Mouse (Mus musculus) hindbrain, embryonic 11.5 days (tissue): ENCODE data around the gene Hsd3b4. TPM values are rescaled to one million over a fixed set of nuclear protein-coding genes. Genes with fewer than 3 reads are reported as not detected.
"Not testable (repeated sequence)": the region's sequence is repeated elsewhere in the genome, so short reads cannot be mapped to it uniquely, and the experiment has no call there.

Source experiments
- ATAC-seq: fragments of 200-750 bp; cut with Nextera tagmentation; 2 replicates; pipeline ENCODE4 v1.8.0; 2017; ENCODE audit warnings: mild to moderate bottlenecking, moderate TSS enrichment, moderate library complexity; ENCODE audit not compliant: low FRiP score
- DNase-seq: peaks from one replicate; pipeline ENCODE4 v3.0.0-alpha.2; 2015; ENCODE audit warnings: low spot score
- H3K27ac ChIP-seq: fragments of 300-500 bp; sonication (generic); 2 replicates; pipeline ENCODE4 v1.5.1; 2014; ENCODE audit warnings: mild to moderate bottlenecking, low read depth, low read length
- H3K27me3 ChIP-seq: fragments of 300-500 bp; sonication (generic); 2 replicates; pipeline ENCODE4 v1.6.1; 2014; ENCODE audit warnings: mild to moderate bottlenecking, low read length, moderate library complexity, mixed read lengths; ENCODE audit not compliant: control insufficient read depth, insufficient read depth
- H3K36me3 ChIP-seq: fragments of 300-500 bp; sonication (generic); 2 replicates; pipeline ENCODE4 v1.6.1; 2014; ENCODE audit warnings: mild to moderate bottlenecking, low read length, moderate library complexity, mixed read lengths; ENCODE audit not compliant: control insufficient read depth, insufficient read depth
- H3K4me1 ChIP-seq: fragments of 300-500 bp; sonication (generic); replicated peaks from 2 replicates; pipeline ENCODE4 v1.6.1; 2014; ENCODE audit warnings: low read length, mixed read lengths; ENCODE audit not compliant: control insufficient read depth, insufficient read depth
- H3K4me2 ChIP-seq: fragments of 300-500 bp; sonication (generic); replicated peaks from 2 replicates; pipeline ENCODE4 v1.6.1; 2014; ENCODE audit warnings: mild to moderate bottlenecking, low read depth, low read length
- H3K4me3 ChIP-seq: fragments of 300-500 bp; sonication (generic); 2 replicates; pipeline ENCODE4 v1.5.1; 2014; ENCODE audit warnings: low read depth, low read length
- H3K9ac ChIP-seq: fragments of 300-500 bp; sonication (generic); 2 replicates; pipeline ENCODE4 v1.6.1; 2014; ENCODE audit warnings: low read depth, low read length
- H3K9me3 ChIP-seq: fragments of 300-500 bp; sonication (generic); 2 replicates; pipeline ENCODE4 v1.6.1; 2016; ENCODE audit warnings: low read length; ENCODE audit not compliant: control insufficient read depth
- WGBS: fragments of 180-500 bp; shearing (Covaris S2); extraction: QIAGEN DNeasy Blood & Tissue Kit; methylation state at CpG from one replicate; pipeline ENCODE4 v1.1.7; 2014; 5-methylcytosine and 5-hydroxymethylcytosine counted together
- polyA plus RNA-seq: library from polyadenylated mRNA; unstranded; fragments of >200 nt; fragmentation: Nextera tagmentation; extraction: Ambion mirVana; gene quantifications from 2 replicates; pipeline ENCODE4 v1.2.1, GENCODE M21; 2014

Hsd3b4 gene
- polyA plus RNA-seq, 1 experiment from 2014 or later = not detected

DNA sequence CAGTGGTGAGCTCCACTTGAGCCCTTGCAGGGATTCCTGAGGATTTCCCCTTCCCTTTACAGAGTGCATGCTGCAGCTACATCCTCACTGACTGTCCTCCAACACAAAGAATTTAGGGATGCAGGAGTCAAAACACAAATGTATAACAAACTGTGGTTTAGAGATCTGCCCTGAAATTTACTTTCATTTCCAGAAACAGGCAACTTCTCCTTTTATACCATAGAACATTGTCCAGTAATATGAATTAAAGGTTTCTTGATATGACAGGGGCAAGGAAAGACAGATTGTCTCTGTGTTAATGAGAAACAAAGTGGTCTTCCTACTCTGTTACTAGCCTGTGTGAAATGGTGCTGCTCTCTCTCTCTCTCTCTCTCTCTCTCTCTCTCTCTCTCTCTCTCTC is 12.9 kb downstream of the Hsd3b4 start:
- not testable (repeated sequence) for H3K4me3 ChIP-seq, H3K9ac ChIP-seq, H3K4me2 ChIP-seq, H3K36me3 ChIP-seq, H3K27ac ChIP-seq, DNase-seq, ATAC-seq, H3K4me1 ChIP-seq, H3K27me3 ChIP-seq, H3K9me3 ChIP-seq

DNA sequence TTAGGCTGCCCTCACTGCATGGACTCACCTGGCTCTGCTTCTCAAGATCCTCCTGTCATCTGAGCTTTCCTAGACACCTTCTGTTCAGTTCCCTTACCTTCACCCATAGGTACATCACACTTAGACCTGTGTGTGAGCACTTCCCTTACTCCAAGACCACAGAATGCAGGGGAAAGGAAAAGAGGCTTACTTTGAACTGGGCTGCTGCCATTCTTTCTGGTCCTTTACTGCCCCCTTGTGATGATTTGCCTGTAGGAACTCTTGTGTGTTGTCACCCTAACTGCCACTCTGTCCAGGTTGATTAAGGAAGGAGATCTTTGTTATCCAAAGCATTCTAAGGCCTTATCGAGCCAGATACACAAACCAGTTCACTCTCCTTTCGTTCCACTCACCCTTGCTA is 13.6 kb downstream of the Hsd3b4 start:
- H3K9ac ChIP-seq, H3K36me3 ChIP-seq, DNase-seq, H3K4me3 ChIP-seq, H3K4me1 ChIP-seq, H3K4me2 ChIP-seq, ATAC-seq, H3K27me3 ChIP-seq, H3K27ac ChIP-seq, H3K9me3 ChIP-seq: not testable (repeated sequence)
- WGBS = no CpG with 5 or more reads among the region's 2 CpGs

DNA sequence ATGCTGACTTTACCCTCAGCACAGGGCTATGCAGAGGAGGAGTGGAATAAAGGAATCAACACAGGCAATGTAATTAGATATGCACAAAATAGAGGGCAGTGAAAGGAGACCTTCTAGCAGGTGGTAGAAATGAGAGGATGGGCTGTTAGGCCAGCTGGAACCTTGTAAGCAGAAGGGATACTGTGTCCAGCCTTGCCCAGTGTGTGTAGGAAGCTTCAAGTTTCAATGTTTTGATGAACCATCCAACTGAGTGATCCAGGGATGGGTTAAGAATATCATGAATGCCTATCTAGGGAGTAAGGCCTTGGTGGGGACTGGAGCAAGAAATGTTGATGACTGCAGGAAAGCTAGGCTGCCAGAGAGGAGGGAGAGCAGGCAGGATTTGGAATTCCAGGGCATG is 15.3 kb downstream of the Hsd3b4 start:
- not testable (repeated sequence) for H3K27me3 ChIP-seq, H3K4me1 ChIP-seq, ATAC-seq, H3K27ac ChIP-seq, H3K4me3 ChIP-seq, H3K9ac ChIP-seq, H3K9me3 ChIP-seq, H3K4me2 ChIP-seq, DNase-seq, H3K36me3 ChIP-seq

DNA sequence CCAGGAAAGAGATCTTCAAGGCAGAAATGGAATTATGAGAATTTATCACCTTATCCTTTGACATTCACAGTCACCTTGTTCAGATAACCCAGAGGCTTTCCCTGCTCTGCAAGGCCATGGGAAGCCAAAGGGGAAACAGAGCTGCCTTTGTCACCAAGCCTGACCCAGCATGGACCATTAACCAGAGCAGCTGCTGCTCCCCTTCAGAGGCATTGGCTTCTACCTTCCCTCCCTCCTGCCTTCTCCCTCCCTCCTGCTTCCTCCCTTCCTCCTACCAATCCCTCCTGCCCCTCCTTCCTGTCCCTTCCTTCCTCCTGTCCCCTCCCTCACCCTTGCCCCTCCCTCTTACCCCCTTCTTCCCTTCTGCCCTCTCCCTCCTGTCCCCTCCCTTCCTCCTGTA is 16.1 kb downstream of the Hsd3b4 start:
- not testable (repeated sequence) for ATAC-seq, H3K36me3 ChIP-seq, H3K27me3 ChIP-seq, DNase-seq, H3K4me1 ChIP-seq, H3K9me3 ChIP-seq, H3K9ac ChIP-seq, H3K4me3 ChIP-seq, H3K27ac ChIP-seq, H3K4me2 ChIP-seq

DNA sequence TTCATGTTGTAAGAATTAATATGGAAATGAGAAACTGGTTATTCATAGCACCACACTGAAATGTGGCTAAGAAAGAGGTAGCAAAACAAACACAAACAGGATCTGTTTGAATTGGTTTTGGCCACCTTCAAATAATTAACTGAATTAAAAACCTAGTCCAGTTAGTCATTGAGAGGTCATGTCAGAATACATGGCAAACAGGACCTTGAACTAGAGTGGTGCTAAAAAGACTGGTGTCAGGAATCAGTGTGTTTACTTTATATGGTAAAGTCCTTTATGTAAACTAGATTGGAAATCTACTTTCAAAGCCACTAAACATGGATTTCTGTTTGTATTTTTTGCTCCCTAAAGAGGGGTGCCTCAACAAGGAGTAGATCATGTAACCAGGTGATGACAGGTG is 38.8 kb downstream of the Hsd3b4 start:
- H3K27ac ChIP-seq, H3K9me3 ChIP-seq, H3K4me3 ChIP-seq, H3K4me2 ChIP-seq, H3K4me1 ChIP-seq, DNase-seq, H3K9ac ChIP-seq, ATAC-seq, H3K27me3 ChIP-seq, H3K36me3 ChIP-seq: not testable (repeated sequence)

DNA sequence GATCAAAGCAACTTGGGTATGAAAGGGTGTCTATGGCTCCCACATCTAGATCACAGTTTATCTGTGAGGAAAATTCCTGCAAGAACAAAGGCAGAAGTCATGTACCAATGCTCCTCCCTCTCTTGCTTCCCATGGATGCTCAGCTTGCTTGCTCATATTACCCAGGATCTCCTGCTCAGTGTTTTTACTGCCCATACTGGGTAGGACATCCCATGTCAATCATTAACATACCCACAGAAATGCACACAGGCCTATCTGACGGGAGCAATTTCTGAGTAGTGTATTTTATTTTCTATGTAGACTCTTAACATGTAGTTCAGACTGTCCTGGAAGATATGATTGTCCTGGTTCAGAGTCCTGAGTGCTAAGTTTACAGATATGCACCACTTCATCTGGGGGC is 39.3 kb downstream of the Hsd3b4 start:
- not testable (repeated sequence) for H3K36me3 ChIP-seq, H3K4me2 ChIP-seq, H3K9me3 ChIP-seq, H3K27ac ChIP-seq, ATAC-seq, DNase-seq, H3K4me3 ChIP-seq, H3K9ac ChIP-seq, H3K27me3 ChIP-seq, H3K4me1 ChIP-seq
- WGBS = no CpG with 5 or more reads among the region's 1 CpGs

DNA sequence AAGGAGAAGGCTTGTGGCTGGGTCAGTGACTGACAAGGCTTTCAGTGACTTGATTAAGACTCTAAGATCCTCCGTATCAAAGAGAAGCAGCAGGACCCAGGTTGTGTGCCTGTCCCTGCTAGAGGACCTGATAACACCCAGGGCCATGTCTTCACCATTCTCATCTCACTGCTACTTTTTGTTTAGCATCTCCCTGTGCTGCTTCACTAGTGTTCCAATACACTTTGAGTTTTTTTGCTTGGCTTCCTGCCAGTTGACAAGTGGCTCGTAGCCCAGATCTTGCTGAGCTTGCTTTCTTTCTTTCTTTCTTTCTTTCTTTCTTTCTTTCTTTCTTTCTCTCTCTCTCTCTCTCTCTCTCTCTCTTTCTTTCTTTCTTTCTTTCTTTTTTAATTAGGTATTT is 41.0 kb downstream of the Hsd3b4 start:
- H3K4me1 ChIP-seq, H3K4me3 ChIP-seq, H3K27me3 ChIP-seq, H3K9ac ChIP-seq, H3K27ac ChIP-seq, DNase-seq, ATAC-seq, H3K4me2 ChIP-seq, H3K36me3 ChIP-seq, H3K9me3 ChIP-seq: not testable (repeated sequence)
- 80% methylated on average over 1 of the region's 2 CpGs for WGBS

DNA sequence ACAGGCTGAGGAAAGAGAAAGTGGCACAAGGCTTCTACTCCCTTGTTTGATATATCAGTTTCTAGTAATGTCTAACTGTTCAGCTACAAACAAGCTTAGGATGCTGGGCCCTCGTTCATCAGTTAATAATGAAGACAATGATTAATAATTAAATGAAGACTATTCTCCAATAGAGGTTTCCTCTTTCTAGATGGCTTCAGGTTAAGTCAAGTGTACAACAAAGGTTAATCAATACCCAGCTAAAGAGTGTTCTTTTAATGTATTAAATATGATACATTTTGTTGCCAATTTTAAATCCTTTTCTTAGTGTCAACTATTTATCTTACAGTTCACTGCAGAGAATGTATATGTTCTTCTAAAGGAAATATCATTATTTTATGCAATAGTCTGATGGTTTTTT is 53.3 kb downstream of the Hsd3b4 start, which contains the start of gene Gm4450:
Gene Gm4450, minus strand, starts transcription at position 101 of the 400 bp plus-strand sequence.
- not testable (repeated sequence) for H3K9me3 ChIP-seq, H3K36me3 ChIP-seq, H3K27me3 ChIP-seq, DNase-seq, H3K27ac ChIP-seq, ATAC-seq, H3K4me2 ChIP-seq, H3K9ac ChIP-seq, H3K4me1 ChIP-seq, H3K4me3 ChIP-seq
- no CpG with 5 or more reads among the region's 1 CpGs for WGBS

DNA sequence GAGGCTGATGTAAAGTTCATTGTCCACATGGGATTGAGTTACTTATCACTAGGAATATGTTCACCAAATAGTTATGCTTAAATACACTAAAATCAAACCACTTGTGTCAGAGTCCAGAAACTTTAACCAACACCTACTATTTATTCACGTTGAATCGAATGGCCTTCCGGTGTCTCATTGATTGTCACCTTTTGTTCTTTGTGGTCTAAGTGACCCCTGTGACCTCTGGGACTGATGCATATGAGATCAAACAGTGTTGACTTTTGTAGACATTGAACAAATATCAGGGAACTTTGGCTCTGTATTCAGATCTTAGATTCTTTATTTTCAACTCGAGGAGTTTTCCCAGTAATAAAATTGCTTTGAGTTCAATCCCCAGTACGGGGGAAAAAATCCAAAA is 56.5 kb downstream of the Hsd3b4 start:
- WGBS = 70% methylated on average over 5 of the region's 5 CpGs
- not testable (repeated sequence) for H3K9ac ChIP-seq, H3K4me3 ChIP-seq, H3K4me2 ChIP-seq, H3K36me3 ChIP-seq, ATAC-seq, H3K9me3 ChIP-seq, H3K27ac ChIP-seq, DNase-seq, H3K4me1 ChIP-seq, H3K27me3 ChIP-seq
